Mouse (Mus musculus) CH12.LX (cell line): ENCODE measurements at regions not wholly inside any gene's neighbourhood (a gene's known extent, or its start where the extent isn't known, plus 50 kb on each side); places are given as distances from the start of the nearest gene placed in this dataset.

ENCODE experiments used
- CTCF ChIP-seq, 2 experiments: IDR thresholded peaks in 1 of 2; conservative IDR thresholded peaks in 1 of 2; 2 replicates each; pipeline ENCODE4 v1.5.1; 2011 to 2012; ENCODE audit warnings: low read depth in 2 of 2, low read length in 2 of 2, improper control_type of control experiment in 1 of 2, inconsistent platforms in 1 of 2, mild to moderate bottlenecking in 1 of 2, moderate library complexity in 1 of 2
- E2F4 ChIP-seq: IDR thresholded peaks from 2 replicates; pipeline ENCODE4 v1.6.1; 2011; ENCODE audit warnings: low read depth, low read length, improper control_type of control experiment; ENCODE audit not compliant: insufficient replicate concordance
- ELF1 ChIP-seq: IDR thresholded peaks from 2 replicates; pipeline ENCODE4 v1.6.1; 2014; ENCODE audit warnings: low read depth, mild to moderate bottlenecking, inconsistent platforms, low read length, improper control_type of control experiment
- MAFK ChIP-seq: IDR thresholded peaks from 2 replicates; pipeline ENCODE4 v1.6.1; 2011; ENCODE audit warnings: low read length, improper control_type of control experiment; ENCODE audit not compliant: insufficient replicate concordance
- MAX ChIP-seq: IDR thresholded peaks from 2 replicates; pipeline ENCODE4 v1.6.1; 2011; ENCODE audit warnings: low read length, improper control_type of control experiment
- MAZ ChIP-seq: IDR thresholded peaks from 2 replicates; pipeline ENCODE4 v1.6.1; 2012; ENCODE audit warnings: low read depth, mild to moderate bottlenecking, inconsistent platforms, low read length, improper control_type of control experiment, moderate library complexity
- POLR2A ChIP-seq: IDR thresholded peaks from 2 replicates; pipeline ENCODE4 v1.6.1; 2011; ENCODE audit warnings: low read depth, mild to moderate bottlenecking, improper control_type of control experiment, low read length
- POLR2AphosphoS2 ChIP-seq: IDR thresholded peaks from 2 replicates; pipeline ENCODE4 v1.6.1; 2011; ENCODE audit warnings: low read depth, low read length, improper control_type of control experiment
- RAD21 ChIP-seq: IDR thresholded peaks from 2 replicates; pipeline ENCODE4 v1.6.1; 2011; ENCODE audit warnings: low read depth, mild to moderate bottlenecking, low read length, improper control_type of control experiment, moderate library complexity
- UBTF ChIP-seq: IDR thresholded peaks from 2 replicates; pipeline ENCODE4 v1.6.1; 2012; ENCODE audit warnings: low read depth, mild to moderate bottlenecking, inconsistent platforms, low read length, improper control_type of control experiment, moderate library complexity
- ZNF384 ChIP-seq: IDR thresholded peaks from 2 replicates; pipeline ENCODE4 v1.6.1; 2012; ENCODE audit warnings: low read depth, low read length, improper control_type of control experiment, inconsistent platforms

GRCm38 (mm10) chr1:18961889-18962288 is 140.9 kb upstream of the Tfap2d start:
- TF ChIP-seq POLR2A (no peak), CTCF (conservative IDR thresholded peaks at IDR 0.05 in 1 of 2, IDR thresholded peaks at IDR 0.05 in 1 of 2; ENCODE audit: low read depth in 2 of 2, low read length in 2 of 2) (no peak), ZNF384 (no peak), UBTF (no peak), MAZ (no peak), RAD21 (no peak), MAFK (no peak), ELF1 (no peak), POLR2AphosphoS2 (no peak), E2F4 (no peak), MAX (no peak)
